Comparison of ENCODE assay signal across 27 mouse cellular contexts in genomic region chr7:31056448-31056847, GRCm38 (mm10). TPM values are rescaled to one million over a fixed set of nuclear protein-coding genes. Genes with fewer than 3 reads are reported as not detected.
A peak's percentile ranks its signal among the peaks of the same experiment; 100 is the strongest.
DNase-seq lines count a peak whose midpoint lies in the region; ATAC-seq and TF ChIP-seq lines count a peak whose summit lies in the region.
"Had no signal": no experiment of that assay in that cellular context is flagged by ENCODE, and none has a peak within 500 bp of the region (broad histone marks: within the 10 kb centered on the region; RNA-seq: fewer than 3 reads in every experiment).

No protein-coding gene starts in this region.

- H3K27ac ChIP-seq in gastrocnemius, adult 2 months, result peak overlapping the region; percentile 99
- peak overlapping the region; percentile 94 for H3K27ac ChIP-seq in heart, embryonic 13.5 days (replicated peaks)
- peak overlapping the region; percentile 98 for H3K27ac ChIP-seq in heart, embryonic 16.5 days (ENCODE audit: low read length)
- peak overlapping the region; percentile 78 for H3K27ac ChIP-seq in liver, embryonic 15.5 days (replicated peaks)
- H3K27ac ChIP-seq: forebrain, embryonic 12.5 days; hindbrain, embryonic 12.5 days; midbrain, embryonic 12.5 days; neural tube, embryonic 15.5 days had no signal

- WGBS in heart, embryonic 13.5 days, result 72% methylated on average over 7 of the region's 7 CpGs
- WGBS in heart, embryonic 16.5 days, result 72% methylated on average over 7 of the region's 7 CpGs
- WGBS in liver, embryonic 15.5 days (ENCODE audit: insufficient replicate concordance), result 59% methylated on average over 7 of the region's 7 CpGs

- no peak overlapping the region for H3K4me2 ChIP-seq in heart, embryonic 13.5 days
- H3K4me2 ChIP-seq in heart, embryonic 16.5 days (ENCODE audit: low read depth, low read length), result no peak overlapping the region
- H3K4me2 ChIP-seq in liver, embryonic 15.5 days, result no peak overlapping the region
- H3K4me2 ChIP-seq: forebrain, embryonic 12.5 days; hindbrain, embryonic 12.5 days; midbrain, embryonic 12.5 days; neural tube, embryonic 15.5 days had no signal

- H3K9me3 ChIP-seq in heart, embryonic 13.5 days, result no peaks in the 10 kb centered on the region
- H3K9me3 ChIP-seq in heart, embryonic 16.5 days (replicated peaks; ENCODE audit: control insufficient read depth, low read length), result no peaks in the 10 kb centered on the region
- no peaks in the 10 kb centered on the region for H3K9me3 ChIP-seq in liver, embryonic 15.5 days (replicated peaks)
- H3K9me3 ChIP-seq: embryonic facial prominence, embryonic 13.5 days; forebrain, embryonic 12.5 days; hindbrain, embryonic 12.5 days; limb, embryonic 12.5 days; midbrain, embryonic 12.5 days; neural tube, embryonic 15.5 days had no signal

- peaks cover 20% of the 10 kb centered on the region for H3K27me3 ChIP-seq in heart, embryonic 13.5 days (replicated peaks)
- H3K27me3 ChIP-seq in heart, embryonic 16.5 days (ENCODE audit: control insufficient read depth, insufficient read depth, low read length), result peaks cover 10% of the 10 kb centered on the region
- peaks cover 27% of the 10 kb centered on the region for H3K27me3 ChIP-seq in liver, embryonic 15.5 days

- no peak for DNase-seq in gastrocnemius, adult 2 months
- no peak for DNase-seq in gastrocnemius, postnatal 10 days
- DNase-seq in heart, adult 9 months (ENCODE audit: low spot score in 2 of 2), result no peak
- no peak for DNase-seq in frontal cortex, postnatal 10 days (ENCODE audit: low spot score in 2 of 2)
- DNase-seq: cerebellum, adult 18-20 months; cerebellum, postnatal 25 days; embryo, embryonic 11 days; layer of hippocampus, postnatal 36 days; lung, adult 2 months; lung, postnatal 14 days; thymus, adult 2 months had no signal

- no peak for ATAC-seq in heart, embryonic 13.5 days (ENCODE audit: extremely low read depth, insufficient number of reproducible peaks, low FRiP score, low TSS enrichment)
- ATAC-seq in heart, embryonic 16.5 days (replicated peaks; ENCODE audit: extremely low read depth, insufficient read depth, low FRiP score), result no peak
- no peak for ATAC-seq in liver, embryonic 15.5 days (ENCODE audit: insufficient read depth)
- ATAC-seq in frontal cortex, adult (ENCODE audit: low TSS enrichment), result no peak
- ATAC-seq: intestine, postnatal 0 days had no signal

- no peak for TF ChIP-seq CTCF in gastrocnemius, adult 2 months (IDR thresholded peaks at IDR 0.05)

- peaks cover 53% of the 10 kb centered on the region for H3K4me1 ChIP-seq in heart, embryonic 13.5 days
- peaks cover 30% of the 10 kb centered on the region for H3K4me1 ChIP-seq in heart, embryonic 16.5 days (ENCODE audit: control insufficient read depth, insufficient read depth, low read length)
- H3K4me1 ChIP-seq in liver, embryonic 15.5 days (replicated peaks), result peaks cover 34% of the 10 kb centered on the region

- peak overlapping the region; percentile 82; the same call in 1 of the 2 replicates for H3K9ac ChIP-seq in heart, embryonic 13.5 days
- H3K9ac ChIP-seq in heart, embryonic 16.5 days (ENCODE audit: low read length), result no peak overlapping the region
- H3K9ac ChIP-seq in liver, embryonic 15.5 days, result no peak overlapping the region
- H3K9ac ChIP-seq: embryonic facial prominence, embryonic 13.5 days; forebrain, embryonic 12.5 days; hindbrain, embryonic 12.5 days; midbrain, embryonic 12.5 days; neural tube, embryonic 15.5 days had no signal

- intact Hi-C loops in gastrocnemius, adult 2 months (cut with DNase I), result loop anchor here (5.0 to 10.0 kb wide), 2 partner anchors 98 to 116 kb away; partner anchors contain the start of gene Gramd1a

- H3K36me3 ChIP-seq in heart, embryonic 13.5 days, result no peaks in the 10 kb centered on the region
- no peaks in the 10 kb centered on the region for H3K36me3 ChIP-seq in heart, embryonic 16.5 days (ENCODE audit: control insufficient read depth, insufficient read depth)
- H3K36me3 ChIP-seq in liver, embryonic 15.5 days (replicated peaks), result no peaks in the 10 kb centered on the region
- H3K36me3 ChIP-seq: embryonic facial prominence, embryonic 13.5 days; forebrain, embryonic 12.5 days; hindbrain, embryonic 12.5 days; limb, embryonic 12.5 days; midbrain, embryonic 12.5 days; neural tube, embryonic 15.5 days had no signal

- H3K4me3 ChIP-seq in gastrocnemius, adult 2 months, result no peak overlapping the region
- H3K4me3 ChIP-seq in heart, embryonic 13.5 days, result no peak overlapping the region
- no peak overlapping the region for H3K4me3 ChIP-seq in heart, embryonic 16.5 days (ENCODE audit: low read length)
- H3K4me3 ChIP-seq in liver, embryonic 15.5 days (replicated peaks), result no peak overlapping the region
- H3K4me3 ChIP-seq: embryonic facial prominence, embryonic 13.5 days; erythroblast, embryonic 14.5 days; forebrain, embryonic 12.5 days; hindbrain, embryonic 12.5 days; limb, embryonic 12.5 days; midbrain, embryonic 12.5 days; neural tube, embryonic 15.5 days had no signal

RNA-seq across cellular contexts. Expression of gene Fxyd1, which starts 0.6 kb away (rescaled TPM):
- 1,000 to 10,000 TPM in 1 of 2 experiments, 100 to 1,000 TPM in 1; 944 to 1,010 TPM for total RNA-seq in gastrocnemius, adult 2 months (2021)
- 1,000 to 10,000 TPM; 1,112 to 1,150 TPM for total RNA-seq in gastrocnemius, postnatal 10 days (2021)
- polyA plus RNA-seq in heart, embryonic 13.5 days (2015; fragmentation: Nextera tagmentation; extraction: Ambion mirVana), result 1,042 and 1,184 TPM in 2 replicates
- 1,006 and 1,110 TPM in 2 replicates for polyA plus RNA-seq in heart, embryonic 16.5 days (2015; fragmentation: Nextera tagmentation; extraction: Ambion mirVana)
- 88.6 and 99.1 TPM in 2 replicates for polyA plus RNA-seq in liver, embryonic 15.5 days (2015; fragmentation: Nextera tagmentation; extraction: Ambion mirVana)
- total RNA-seq: ES-E14; granulocyte monocyte progenitor cell, adult 5-6 weeks; megakaryocyte progenitor cell, adult 5-6 weeks had no signal

RNA-seq across cellular contexts. Expression of gene Lgi4, which starts 2.7 kb away (rescaled TPM):
- total RNA-seq in gastrocnemius, adult 2 months (2021), result 1 to 10 TPM; 2.4 to 3.3 TPM
- 1 to 10 TPM; 8.4 to 9.9 TPM for total RNA-seq in gastrocnemius, postnatal 10 days (2021)
- 0.19 and 0.21 TPM in 2 replicates for polyA plus RNA-seq in heart, embryonic 13.5 days (2015; fragmentation: Nextera tagmentation; extraction: Ambion mirVana)
- polyA plus RNA-seq in heart, embryonic 16.5 days (2015; fragmentation: Nextera tagmentation; extraction: Ambion mirVana), result 0.09 and 0.11 TPM in 2 replicates
- polyA plus RNA-seq in liver, embryonic 15.5 days (2015; fragmentation: Nextera tagmentation; extraction: Ambion mirVana), result 0.03 TPM in 1 of 2 replicates, not detected in the other
- total RNA-seq: granulocyte monocyte progenitor cell, adult 5-6 weeks had no signal
- polyA plus RNA-seq: erythroblast, embryonic 14.5 days had no signal

RNA-seq across cellular contexts. Expression of gene Fxyd7, which starts 5.2 kb away (rescaled TPM):
- 1 to 10 TPM; 1.4 to 1.6 TPM for total RNA-seq in gastrocnemius, adult 2 months (2021)
- total RNA-seq in gastrocnemius, postnatal 10 days (2021), result 1 to 10 TPM; 2.4 to 2.6 TPM
- 2.0 and 3.6 TPM in 2 replicates for polyA plus RNA-seq in heart, embryonic 13.5 days (2015; fragmentation: Nextera tagmentation; extraction: Ambion mirVana)
- 1.1 TPM in 2 replicates for polyA plus RNA-seq in heart, embryonic 16.5 days (2015; fragmentation: Nextera tagmentation; extraction: Ambion mirVana)
- polyA plus RNA-seq in liver, embryonic 15.5 days (2015; fragmentation: Nextera tagmentation; extraction: Ambion mirVana), result 0.17 and 0.26 TPM in 2 replicates
- total RNA-seq: ES-E14; granulocyte monocyte progenitor cell, adult 5-6 weeks; megakaryocyte progenitor cell, adult 5-6 weeks had no signal
- polyA plus RNA-seq: erythroblast, embryonic 14.5 days had no signal

RNA-seq across cellular contexts. Expression of gene Fxyd5, which starts 14.2 kb away (rescaled TPM):
- total RNA-seq in gastrocnemius, adult 2 months (2021), result 10 to 100 TPM in 1 of 2 experiments, 1 to 10 TPM in 1; 8.3 to 13.8 TPM
- total RNA-seq in gastrocnemius, postnatal 10 days (2021), result 10 to 100 TPM; 10.1 to 21.5 TPM
- polyA plus RNA-seq in heart, embryonic 13.5 days (2015; fragmentation: Nextera tagmentation; extraction: Ambion mirVana), result 35.5 and 39.2 TPM in 2 replicates
- polyA plus RNA-seq in heart, embryonic 16.5 days (2015; fragmentation: Nextera tagmentation; extraction: Ambion mirVana), result 44.7 and 46.7 TPM in 2 replicates
- polyA plus RNA-seq in liver, embryonic 15.5 days (2015; fragmentation: Nextera tagmentation; extraction: Ambion mirVana), result 19.8 and 22.4 TPM in 2 replicates

RNA-seq across cellular contexts. Expression of gene Fxyd3, which starts 20.1 kb away (rescaled TPM):
- total RNA-seq in gastrocnemius, adult 2 months (2021), result 1 to 10 TPM; 1.2 to 1.4 TPM
- total RNA-seq in gastrocnemius, postnatal 10 days (2021), result 1 to 10 TPM; 2.9 TPM
- 2.0 and 2.2 TPM in 2 replicates for polyA plus RNA-seq in heart, embryonic 13.5 days (2015; fragmentation: Nextera tagmentation; extraction: Ambion mirVana)
- polyA plus RNA-seq in heart, embryonic 16.5 days (2015; fragmentation: Nextera tagmentation; extraction: Ambion mirVana), result 8.0 and 10.1 TPM in 2 replicates
- polyA plus RNA-seq in liver, embryonic 15.5 days (2015; fragmentation: Nextera tagmentation; extraction: Ambion mirVana), result 0.35 and 0.92 TPM in 2 replicates
- total RNA-seq: granulocyte monocyte progenitor cell, adult 5-6 weeks; layer of hippocampus, postnatal 36 days; left cerebral cortex, postnatal 10 days; megakaryocyte progenitor cell, adult 5-6 weeks had no signal
- polyA plus RNA-seq: erythroblast, embryonic 14.5 days had no signal

Comparison
In these comparisons a context has a peak if more than half of its experiments do, and no peak if none do; other contexts are left out.
1. RNA of gene Fxyd1, which starts 0.6 kb away (polyA plus RNA-seq): 1,042 to 1,184 TPM in heart, embryonic 13.5 days and 1,006 to 1,110 TPM in heart, embryonic 16.5 days; 88.6 to 99.1 TPM in liver, embryonic 15.5 days; every median in the first group is over 10 times any median in the second.
2. Peak in every context shown above with its lines, with median percentiles within 50 percentile points of each other: H3K27ac ChIP-seq.